Mouse (Mus musculus): ENCODE measurements around the gene Kcp.

- TF ChIP-seq EP300 (optimal IDR thresholded peaks at IDR 0.05) (no peak), CTCF (IDR thresholded peaks at IDR 0.05; ENCODE audit: low read depth) (no peak)
Measured at GRCm38 (mm10) chr6:29434911-29435691, 72.7 kb downstream of the Kcp start.
